Mouse (Mus musculus) T-cell, adult 2 months (primary cell): ENCODE measurements at regions not wholly inside any gene's neighbourhood (a gene's known extent, or its start where the extent isn't known, plus 50 kb on each side); places are given as distances from the start of the nearest gene placed in this dataset.

ENCODE experiments used
- DNase-seq: peaks from one replicate; pipeline ENCODE4 v3.0.0; 2022; ENCODE audit warnings: low spot score

DNA sequence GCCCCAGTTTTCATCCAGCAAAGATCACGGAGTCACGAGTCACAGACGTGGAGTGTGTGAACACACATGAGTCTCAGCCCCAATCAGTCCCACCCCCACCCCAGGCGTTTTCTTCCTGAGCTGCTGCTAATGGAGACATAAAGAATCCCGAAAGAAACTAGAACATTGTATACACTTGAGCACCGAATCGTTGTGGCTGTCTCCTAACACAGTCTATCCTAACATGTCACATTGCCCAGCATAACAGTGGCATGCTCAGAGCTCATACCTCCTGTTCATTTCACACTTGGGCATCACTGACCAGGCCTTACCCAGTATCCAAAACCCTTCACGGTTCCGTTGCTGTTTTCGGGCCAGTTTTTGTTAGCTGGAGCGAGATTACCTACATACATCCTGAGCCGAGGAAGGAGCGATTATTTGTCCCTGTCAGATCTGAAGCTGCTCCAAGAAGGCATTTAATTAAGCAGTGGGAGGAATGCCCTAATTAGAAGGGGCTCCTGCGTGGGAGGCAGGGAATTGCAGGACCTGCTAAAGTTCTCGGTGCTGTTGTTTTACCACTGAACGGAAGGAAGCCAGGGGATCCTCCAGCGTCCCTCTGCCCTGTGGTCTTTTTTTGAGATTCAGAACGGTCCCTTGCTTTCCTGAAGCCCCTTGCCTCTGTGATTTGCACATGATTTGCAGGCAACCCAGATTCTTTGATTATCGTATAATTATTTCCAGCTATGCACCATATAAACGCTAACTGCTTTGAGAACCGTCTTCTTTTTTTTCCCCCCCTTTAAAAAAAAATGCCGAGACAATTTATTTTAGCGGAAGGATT, 53.4 kb upstream of the Nap1l1 start:
- no peak for DNase-seq

DNA sequence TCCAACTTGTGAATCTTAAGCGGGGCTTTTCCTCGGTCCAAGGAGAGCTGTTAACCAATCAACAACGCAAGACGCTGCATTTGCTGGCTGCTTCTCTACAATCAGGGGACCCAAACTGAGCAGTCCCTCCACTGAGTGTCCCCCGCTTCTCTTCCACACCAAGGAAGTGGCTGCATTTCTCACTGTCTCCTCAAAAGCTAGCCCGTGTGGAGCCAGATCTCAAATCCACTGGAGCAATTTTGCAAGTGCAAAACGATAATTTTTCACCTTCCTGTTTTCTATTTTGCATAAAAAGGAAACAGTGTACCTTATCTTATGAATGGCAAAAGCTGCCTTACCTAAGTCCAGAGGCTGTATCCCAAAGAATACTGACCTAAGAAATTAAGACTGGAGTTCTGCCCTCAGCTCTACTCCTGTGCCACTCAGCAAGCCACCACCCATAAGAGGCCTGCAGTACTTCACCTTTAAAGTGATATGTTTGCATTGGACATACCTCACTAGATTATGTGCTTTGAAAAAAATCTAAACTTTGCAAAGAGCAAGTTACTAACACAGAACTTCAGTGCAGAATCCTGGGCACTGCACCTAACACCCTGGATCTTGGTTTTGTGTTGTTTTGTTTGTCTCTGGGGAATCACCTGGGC, 52.7 kb upstream of the Nap1l1 start:
- no peak for DNase-seq

DNA sequence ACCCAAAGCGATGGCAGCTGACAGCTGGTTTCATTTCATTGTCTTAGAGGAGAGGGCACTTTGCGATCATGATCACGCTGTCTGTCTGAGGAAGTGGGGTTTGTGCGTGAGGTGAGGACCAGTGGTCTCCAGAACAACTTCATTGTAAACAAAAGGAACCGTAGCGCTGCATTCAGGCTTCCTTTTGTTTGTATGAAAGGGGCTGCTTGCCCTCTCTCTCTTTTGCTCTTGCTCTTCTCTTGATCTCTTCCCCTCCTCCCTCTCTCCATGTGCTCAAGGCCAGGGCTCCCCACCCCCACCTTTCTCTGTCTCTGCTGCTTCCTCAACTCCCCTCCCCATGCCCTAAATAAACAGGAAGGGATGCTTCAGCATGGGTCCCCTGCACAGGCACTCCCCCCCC, 51.0 kb upstream of the Nap1l1 start:
- no peak for DNase-seq

DNA sequence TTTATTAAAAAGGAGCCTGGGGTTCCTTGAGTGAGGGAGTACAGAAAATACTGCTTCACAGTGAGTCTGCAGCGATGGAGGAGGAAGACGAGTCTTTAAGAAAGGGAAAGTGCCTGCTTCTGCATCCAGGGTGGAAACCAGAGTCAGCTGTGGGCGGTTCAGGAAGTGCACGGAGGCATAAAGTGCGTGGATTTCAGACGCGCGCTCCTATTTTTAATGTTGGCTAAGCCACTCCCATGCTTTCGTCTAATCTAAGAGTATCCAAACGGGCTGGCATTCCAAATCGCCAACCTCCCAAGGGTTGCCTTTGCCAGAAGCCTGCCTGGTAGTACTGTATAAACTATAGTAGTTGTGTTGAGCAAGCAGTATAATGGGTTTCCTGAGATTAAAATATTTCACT, 50.4 kb upstream of the Nap1l1 start:
- peak; percentile 25 for DNase-seq
